Mouse (Mus musculus) hindbrain, embryonic 13.5 days (tissue): ENCODE data around the gene Grik5. TPM values are rescaled to one million over a fixed set of nuclear protein-coding genes. Genes with fewer than 3 reads are reported as not detected.

Experiments used
- ATAC-seq: fragments of 200-750 bp; cut with Nextera tagmentation; 2 replicates; pipeline ENCODE4 v1.8.0; 2017; ENCODE audit warnings: moderate TSS enrichment; ENCODE audit not compliant: low FRiP score
- H3K27ac ChIP-seq: fragments of 300-500 bp; sonication (generic); 2 replicates; pipeline ENCODE4 v1.5.1; 2015; ENCODE audit warnings: inconsistent platforms, mild to moderate bottlenecking, moderate library complexity
- H3K27me3 ChIP-seq: fragments of 300-500 bp; sonication (generic); 2 replicates; pipeline ENCODE4 v1.6.1; 2015; ENCODE audit warnings: mild to moderate bottlenecking, inconsistent platforms
- H3K36me3 ChIP-seq: fragments of 300-500 bp; sonication (generic); 2 replicates; pipeline ENCODE4 v1.6.1; 2015; ENCODE audit warnings: mild to moderate bottlenecking, inconsistent platforms
- H3K4me1 ChIP-seq: fragments of 300-500 bp; sonication (generic); replicated peaks from 2 replicates; pipeline ENCODE4 v1.6.1; 2015; ENCODE audit warnings: inconsistent platforms
- H3K4me2 ChIP-seq: fragments of 300-500 bp; sonication (generic); 2 replicates; pipeline ENCODE4 v1.6.1; 2015; ENCODE audit warnings: inconsistent platforms, mild to moderate bottlenecking, moderate library complexity
- H3K4me3 ChIP-seq: fragments of 300-500 bp; sonication (generic); 2 replicates; pipeline ENCODE4 v1.5.1; 2015; ENCODE audit warnings: mild to moderate bottlenecking, inconsistent platforms
- H3K9ac ChIP-seq: fragments of 300-500 bp; sonication (generic); 2 replicates; pipeline ENCODE4 v1.6.1; 2015; ENCODE audit warnings: mild to moderate bottlenecking, inconsistent platforms
- H3K9me3 ChIP-seq: fragments of 300-500 bp; sonication (generic); 2 replicates; pipeline ENCODE4 v1.6.1; 2016; ENCODE audit warnings: inconsistent platforms
- WGBS: fragments of 180-500 bp; shearing (Covaris S2); methylation state at CpG from one replicate; pipeline ENCODE4 v1.1.7; 2015; 5-methylcytosine and 5-hydroxymethylcytosine counted together
- polyA plus RNA-seq: library from polyadenylated mRNA; unstranded; fragments of >200 nt; fragmentation: Nextera tagmentation; extraction: Ambion mirVana; gene quantifications from 2 replicates; pipeline ENCODE4 v1.2.1, GENCODE M21; 2015

Grik5 gene
- polyA plus RNA-seq = 16.1 and 18.0 TPM in 2 replicates

- H3K9ac ChIP-seq = peak within 1 kb of the TSS; percentile 99
- WGBS = under 1% methylated on average over 27 of the region's 28 CpGs
- peaks cover 61% of the 10 kb centered on the region for H3K4me1 ChIP-seq
- peak within 1 kb of the TSS; percentile 96 for H3K27ac ChIP-seq
- ATAC-seq = no peak
- H3K4me2 ChIP-seq = peak within 1 kb of the TSS; percentile 94
- H3K9me3 ChIP-seq = no peaks in the 10 kb centered on the region
- peak within 1 kb of the TSS; percentile 92 for H3K4me3 ChIP-seq
- no peaks in the 10 kb centered on the region for H3K27me3 ChIP-seq
- peaks cover 14% of the 10 kb centered on the region for H3K36me3 ChIP-seq
Measured at GRCm38 (mm10) chr7:25071979-25072715, at the start of gene Grik5, which contains the start of gene Zfp574. Gene Grik5, minus strand, starts transcription at chr7:25072346. Gene Zfp574, plus strand, starts transcription at chr7:25072567.

- no peaks in the 10 kb centered on the region for H3K27me3 ChIP-seq
- H3K9ac ChIP-seq = no peak overlapping the region
- WGBS = 68% methylated on average over 13 of the region's 13 CpGs
Measured at GRCm38 (mm10) chr7:25121240-25121786, 49.2 kb upstream of the Grik5 start.

DNA sequence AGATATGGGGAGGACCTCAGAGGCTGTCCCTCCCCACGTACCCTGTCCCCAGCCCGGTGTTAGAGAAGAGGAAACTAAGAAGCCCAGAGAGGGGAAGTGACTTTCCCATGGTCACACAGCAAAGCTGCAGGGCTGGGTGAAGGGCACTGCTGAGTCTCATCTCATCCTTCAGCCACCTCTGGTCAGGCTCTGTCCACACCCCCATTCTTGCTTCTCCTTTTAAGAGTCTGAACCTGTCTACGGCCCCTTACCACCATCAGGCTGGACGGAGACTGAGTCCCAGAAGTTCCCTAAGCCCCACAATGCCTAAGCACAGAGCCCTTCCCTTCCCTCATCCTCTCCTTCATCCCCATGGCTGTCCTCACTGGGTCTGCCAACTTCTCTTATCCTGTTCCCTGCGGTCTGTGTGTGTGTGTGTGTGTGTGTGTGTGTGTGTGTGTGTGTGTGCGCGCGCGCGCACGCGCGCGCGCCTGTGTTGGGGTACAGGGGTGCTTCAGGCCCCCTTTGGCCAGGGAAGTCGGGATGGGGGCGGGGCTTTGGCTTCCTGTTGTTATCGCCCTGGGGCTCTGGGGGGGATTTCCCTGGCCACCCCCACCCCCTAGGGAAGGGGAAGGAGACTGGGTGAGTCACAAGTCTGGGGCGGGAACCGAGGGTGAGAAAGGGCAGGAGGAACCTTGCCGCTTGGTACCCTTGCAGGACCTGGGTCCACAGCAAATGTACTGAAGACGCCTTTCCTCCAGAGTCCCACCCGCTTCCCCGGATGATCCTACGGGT is 48.1 kb upstream of the Grik5 start:
- Histone ChIP-seq H3K4me3 (no peak overlapping the region), H3K36me3 (peaks cover 4% of the 10 kb centered on the region), H3K4me1 (no peaks in the 10 kb centered on the region), H3K9ac (no peak overlapping the region), H3K9me3 (no peaks in the 10 kb centered on the region), H3K4me2 (no peak overlapping the region), H3K27ac (no peak overlapping the region), H3K27me3 (no peaks in the 10 kb centered on the region)
- 79% methylated on average over 21 of the region's 25 CpGs for WGBS
- no peak for ATAC-seq

More at GRCm38 (mm10) chr7:25121240-25121786, 49.2 kb upstream of the Grik5 start:
- Histone ChIP-seq H3K4me1 (no peaks in the 10 kb centered on the region), H3K4me2 (no peak overlapping the region), H3K9me3 (no peaks in the 10 kb centered on the region), H3K36me3 (no peaks in the 10 kb centered on the region), H3K4me3 (no peak overlapping the region), H3K27ac (no peak overlapping the region)
- ATAC-seq = no peak

GRCm38 (mm10) chr7:25112956-25113603 is 40.9 kb upstream of the Grik5 start:
- H3K9ac ChIP-seq = no peak overlapping the region
- no peak for ATAC-seq
- peaks cover 37% of the 10 kb centered on the region for H3K36me3 ChIP-seq
- H3K9me3 ChIP-seq = no peaks in the 10 kb centered on the region
- no peak overlapping the region for H3K4me2 ChIP-seq
- H3K4me1 ChIP-seq = no peaks in the 10 kb centered on the region
- H3K27ac ChIP-seq = no peak overlapping the region
- no peak overlapping the region for H3K4me3 ChIP-seq
- 88% methylated on average over 16 of the region's 16 CpGs for WGBS
- H3K27me3 ChIP-seq = no peaks in the 10 kb centered on the region

GRCm38 (mm10) chr7:25112178-25112955 is 40.2 kb upstream of the Grik5 start:
- Histone ChIP-seq H3K9ac (no peak overlapping the region), H3K36me3 (peaks cover 37% of the 10 kb centered on the region), H3K9me3 (no peaks in the 10 kb centered on the region), H3K4me2 (no peak overlapping the region), H3K4me1 (peaks cover 6% of the 10 kb centered on the region), H3K27ac (no peak overlapping the region), H3K4me3 (no peak overlapping the region), H3K27me3 (no peaks in the 10 kb centered on the region)
- no peak for ATAC-seq
- 86% methylated on average over 17 of the region's 17 CpGs for WGBS

GRCm38 (mm10) chr7:25110336-25110735 is 38.2 kb upstream of the Grik5 start:
- ATAC-seq = no peak
- Histone ChIP-seq H3K4me3 (no peak overlapping the region), H3K9me3 (no peaks in the 10 kb centered on the region), H3K4me1 (peaks cover 18% of the 10 kb centered on the region), H3K9ac (no peak overlapping the region), H3K36me3 (peaks cover 34% of the 10 kb centered on the region), H3K27ac (no peak overlapping the region), H3K27me3 (no peaks in the 10 kb centered on the region), H3K4me2 (no peak overlapping the region)
- WGBS = 92% methylated on average over 9 of the region's 9 CpGs

DNA sequence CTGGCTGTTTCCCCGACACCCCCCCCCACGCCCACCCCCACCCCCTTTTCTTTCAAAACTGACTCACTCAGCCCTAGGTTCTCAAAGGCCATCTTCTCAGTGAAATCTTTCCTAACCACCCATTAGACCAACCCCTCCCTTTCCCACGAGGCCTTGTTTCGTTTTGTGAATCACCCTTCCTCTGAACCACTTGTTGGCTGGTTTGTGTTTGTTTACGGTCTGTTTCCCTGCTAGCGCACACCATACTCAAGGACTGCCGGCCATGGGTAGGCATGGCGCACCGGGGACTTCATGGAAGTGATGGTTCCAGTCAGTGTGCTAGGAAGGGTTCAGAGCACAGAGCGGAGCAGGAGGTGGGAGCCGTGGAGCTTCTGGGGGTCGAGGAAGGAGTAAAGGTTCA is 37.2 kb upstream of the Grik5 start:
- H3K9me3 ChIP-seq = no peaks in the 10 kb centered on the region
- no peak overlapping the region for H3K9ac ChIP-seq
- no peak for ATAC-seq
- no peak overlapping the region for H3K4me3 ChIP-seq
- H3K4me2 ChIP-seq = no peak overlapping the region
- 84% methylated on average over 12 of the region's 12 CpGs for WGBS
- no peaks in the 10 kb centered on the region for H3K27me3 ChIP-seq
- H3K4me1 ChIP-seq = peaks cover 18% of the 10 kb centered on the region
- peaks cover 24% of the 10 kb centered on the region for H3K36me3 ChIP-seq
- no peak overlapping the region for H3K27ac ChIP-seq

- Histone ChIP-seq H3K36me3 (peaks cover 11% of the 10 kb centered on the region), H3K4me3 (no peak overlapping the region), H3K9me3 (no peaks in the 10 kb centered on the region), H3K4me2 (no peak overlapping the region), H3K27ac (no peak overlapping the region), H3K27me3 (no peaks in the 10 kb centered on the region), H3K4me1 (peaks cover 18% of the 10 kb centered on the region), H3K9ac (no peak overlapping the region)
- 34% methylated on average over 16 of the region's 17 CpGs for WGBS
- ATAC-seq = no peak
Measured at GRCm38 (mm10) chr7:25106790-25107502, 34.8 kb upstream of the Grik5 start.

DNA sequence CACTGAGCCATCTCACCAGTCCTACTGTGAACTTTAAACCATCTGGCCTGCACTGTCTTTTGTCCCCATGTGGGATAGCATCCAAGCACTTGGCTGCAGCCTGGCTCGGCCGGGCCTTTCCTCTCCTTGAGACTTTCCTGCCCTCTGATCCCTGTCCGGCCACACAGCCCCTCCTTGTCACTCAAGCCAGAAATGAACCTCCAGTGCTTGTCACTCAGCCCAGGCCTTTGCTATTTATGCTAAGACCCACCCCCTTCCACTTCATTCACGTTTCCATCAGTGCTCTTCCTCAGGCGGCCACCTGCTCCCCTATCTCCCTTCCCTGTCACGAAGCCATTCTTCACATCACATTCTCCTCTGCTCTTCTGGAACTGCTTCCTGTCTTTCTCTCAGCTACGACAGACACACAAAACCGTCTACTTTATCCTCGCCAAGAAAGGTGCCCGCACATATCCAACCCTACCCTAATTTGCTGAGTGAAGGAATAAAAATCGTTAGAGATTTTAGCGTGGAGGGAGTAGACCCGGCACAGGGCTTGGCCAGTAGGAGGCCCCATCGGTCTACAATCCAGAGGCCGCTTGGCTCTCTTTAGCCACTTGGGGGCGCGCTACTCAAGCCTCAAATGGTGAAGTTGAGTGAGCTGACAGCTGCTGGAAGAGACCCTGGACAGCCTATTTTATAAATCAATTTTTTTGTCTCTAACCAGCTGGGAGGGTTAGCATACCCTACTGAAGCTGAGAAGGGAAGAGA is 33.4 kb upstream of the Grik5 start:
- Histone ChIP-seq H3K36me3 (peaks cover 9% of the 10 kb centered on the region), H3K9me3 (no peaks in the 10 kb centered on the region), H3K27me3 (no peaks in the 10 kb centered on the region), H3K9ac (no peak overlapping the region), H3K4me2 (0 out of 2 replicates have a peak overlapping the region, but pooled peaks have one; percentile 10), H3K4me1 (peaks cover 18% of the 10 kb centered on the region), H3K4me3 (no peak overlapping the region), H3K27ac (peak overlapping the region; percentile 66)
- ATAC-seq = peak; percentile 61
- 16% methylated on average over 17 of the region's 17 CpGs for WGBS

GRCm38 (mm10) chr7:25099581-25099980 is 27.4 kb upstream of the Grik5 start:
- H3K27me3 ChIP-seq = no peaks in the 10 kb centered on the region
- no peak overlapping the region for H3K9ac ChIP-seq
- no peak overlapping the region for H3K27ac ChIP-seq
- H3K36me3 ChIP-seq = peaks cover 49% of the 10 kb centered on the region
- no peaks in the 10 kb centered on the region for H3K9me3 ChIP-seq
- no peak overlapping the region for H3K4me2 ChIP-seq
- no peaks in the 10 kb centered on the region for H3K4me1 ChIP-seq
- ATAC-seq = no peak
- 54% methylated on average over 4 of the region's 4 CpGs for WGBS
- no peak overlapping the region for H3K4me3 ChIP-seq
